Mouse (Mus musculus): ENCODE results near the gene Aldoc. TPM values are rescaled to one million over a fixed set of nuclear protein-coding genes. Genes with fewer than 3 reads are reported as not detected.

Gene Aldoc
- total RNA-seq, 4 experiments from 2014 or later: 734 to 1,027 (median 804) TPM

DNA sequence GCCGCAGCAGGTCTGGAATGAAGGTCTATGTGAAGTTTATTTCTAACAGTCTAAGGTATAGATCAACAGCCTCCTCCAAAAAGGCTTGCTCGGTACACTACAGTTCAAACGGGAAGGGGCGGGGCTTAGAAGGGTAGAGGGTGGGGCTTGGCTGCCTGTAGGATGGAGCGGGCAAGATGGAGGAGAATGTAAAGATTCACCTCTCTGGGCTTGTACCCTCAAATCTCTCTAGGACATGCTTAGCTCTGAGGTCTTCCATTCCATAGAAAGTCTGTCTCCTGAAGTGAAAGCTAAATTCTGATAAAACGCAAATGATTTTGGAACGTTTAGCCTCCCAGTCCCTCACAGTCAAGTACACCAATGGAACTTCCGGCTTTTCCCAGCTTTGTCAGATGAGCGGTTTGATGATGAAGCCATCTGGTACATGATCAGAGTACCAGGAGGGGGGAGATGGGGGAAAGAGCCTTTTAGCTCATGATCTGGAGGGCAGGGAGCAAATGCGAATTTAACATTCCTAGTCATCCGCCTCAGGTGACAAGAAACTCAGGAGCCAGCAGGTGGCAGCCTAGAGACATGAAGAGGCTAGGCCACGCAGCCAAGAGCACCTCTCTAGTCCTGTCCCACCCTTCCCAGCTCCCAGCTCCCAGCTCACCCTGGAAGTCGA, 37.5 kb downstream of the Aldoc start:
- DNase-seq (ENCODE audit: low spot score in 2 of 2): peak; percentile 46 to 70

DNA sequence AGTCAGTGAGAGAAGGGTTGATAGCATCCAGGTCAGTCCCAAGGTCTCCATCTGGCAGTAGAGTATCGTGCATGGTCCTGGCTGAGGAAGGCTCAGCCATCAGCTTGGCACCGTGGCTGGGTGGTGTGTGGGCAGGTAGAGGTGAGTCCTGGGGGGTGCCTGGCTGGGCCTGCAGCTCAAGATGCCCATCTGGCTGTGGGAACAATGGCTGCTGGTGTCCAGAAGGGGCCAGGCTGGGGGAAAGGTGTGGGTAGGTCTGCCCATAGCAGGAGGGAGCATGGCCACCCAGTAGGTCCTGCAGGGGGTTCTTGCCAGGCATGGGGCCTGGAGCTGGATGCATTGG, 38.0 kb downstream of the Aldoc start:
- no peak for DNase-seq (ENCODE audit: low spot score in 2 of 2)

DNA sequence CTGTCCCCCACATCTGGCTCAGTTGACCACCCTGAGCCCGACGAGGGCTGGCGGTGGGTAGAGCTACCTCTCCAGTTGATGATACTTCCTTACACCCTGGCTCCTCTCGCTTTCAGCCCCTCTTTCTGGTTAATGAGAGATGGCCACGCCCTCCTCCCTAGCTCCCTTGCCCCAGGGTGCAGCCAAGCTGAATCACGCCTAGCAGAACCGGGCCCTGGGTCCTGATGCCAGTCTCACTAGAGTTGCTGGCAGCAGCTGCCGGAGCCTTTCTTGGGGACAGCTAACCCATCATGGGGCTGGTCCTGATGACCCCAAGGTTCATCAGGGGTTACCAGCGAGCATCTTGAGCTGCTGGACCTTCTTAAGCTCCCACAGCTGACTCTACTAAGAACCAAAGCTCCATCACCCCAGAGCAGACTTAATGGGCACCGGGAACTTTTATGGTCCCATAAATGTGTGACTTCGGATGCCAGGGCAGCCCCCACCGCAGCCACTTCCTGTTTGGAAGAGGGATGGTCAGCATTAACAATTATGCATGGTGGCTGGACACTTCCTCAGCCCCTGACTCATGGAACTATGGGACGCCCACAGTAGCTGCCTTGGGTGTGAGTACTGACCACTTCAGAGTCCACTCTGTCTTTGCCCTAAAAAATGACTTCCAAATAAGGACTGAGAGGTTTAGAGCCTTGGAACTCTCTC, 40.7 kb downstream of the Aldoc start:
- no peak for DNase-seq (ENCODE audit: low spot score in 2 of 2)

DNA sequence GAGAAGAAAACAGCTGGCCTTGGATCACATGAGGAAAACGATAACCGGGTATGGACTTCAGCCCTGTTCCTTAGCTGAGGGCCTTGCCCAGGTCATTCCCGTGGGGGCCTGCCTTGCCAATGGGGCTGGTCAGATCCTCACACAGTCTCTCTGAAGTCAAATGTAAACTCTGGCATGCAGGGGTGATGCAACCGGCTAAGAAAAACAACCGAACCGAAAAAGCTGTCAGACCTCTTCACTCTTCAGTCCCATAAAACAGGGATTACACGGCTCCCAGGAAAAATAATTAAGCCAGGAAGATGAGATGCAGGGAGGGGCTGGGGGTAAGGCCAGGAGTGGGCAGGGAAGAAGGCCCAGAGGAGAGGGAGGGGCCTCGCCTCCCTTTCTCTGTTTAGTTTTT, 41.3 kb downstream of the Aldoc start:
- no peak for DNase-seq (ENCODE audit: low spot score in 2 of 2)

DNA sequence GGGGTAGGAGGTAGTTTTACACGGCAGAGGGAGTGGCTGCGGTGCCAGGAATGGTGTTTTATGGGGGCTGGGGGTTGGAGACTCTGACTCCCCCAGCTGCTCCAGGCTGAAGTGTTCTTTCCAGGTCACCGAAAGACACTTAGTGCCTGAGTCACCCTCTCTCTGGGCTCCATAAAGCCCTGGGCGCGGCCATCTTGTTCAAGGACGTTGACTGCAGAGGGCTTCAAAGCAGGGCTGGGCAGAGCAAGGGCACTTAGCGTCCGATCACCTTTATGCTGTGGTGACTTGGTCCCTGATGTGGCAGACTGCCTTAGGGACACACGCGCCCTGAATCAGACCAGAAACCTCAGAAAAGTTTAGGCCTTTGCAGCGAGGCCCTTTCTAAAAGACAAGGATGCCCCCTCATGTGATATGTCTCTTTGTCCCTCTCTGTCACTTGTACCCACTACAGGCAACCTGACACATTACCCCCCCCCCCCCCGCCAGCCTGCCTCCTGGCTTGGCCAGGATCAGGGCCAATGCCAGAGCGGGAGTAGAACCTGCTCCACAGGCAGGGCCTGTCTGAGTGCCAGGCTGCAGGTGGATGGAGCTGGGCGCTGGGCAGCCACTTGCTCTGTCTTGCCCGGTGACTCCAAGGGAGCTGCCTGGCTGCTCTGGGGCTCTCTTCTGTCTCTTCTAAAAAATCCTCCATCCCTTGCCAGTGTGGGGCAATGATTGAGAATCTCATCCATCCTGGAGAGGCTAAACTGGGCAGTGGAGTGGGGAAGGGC, 44.9 kb downstream of the Aldoc start:
- DNase-seq (ENCODE audit: low spot score in 2 of 2): no peak

DNA sequence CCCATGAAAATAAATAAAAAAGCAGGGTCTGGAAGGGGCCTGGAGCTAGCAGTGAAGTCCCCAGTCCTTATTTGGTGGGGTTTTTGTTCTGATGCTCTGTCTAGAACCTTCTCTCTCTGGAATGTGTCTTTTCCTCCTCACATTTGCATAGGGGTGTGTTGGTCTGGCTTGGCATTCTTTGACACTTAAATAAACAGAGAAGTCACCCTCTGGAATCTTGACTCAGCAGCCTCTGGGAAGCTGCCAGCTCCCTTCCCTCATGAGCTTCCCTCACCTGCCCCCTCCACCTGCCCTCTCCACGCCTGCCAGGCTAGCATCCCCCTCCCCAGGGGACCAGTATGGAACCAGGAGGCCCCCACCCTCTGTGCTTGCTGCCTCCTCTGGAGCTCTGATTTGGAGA, 47.6 kb downstream of the Aldoc start:
- no peak for DNase-seq (ENCODE audit: low spot score in 2 of 2)

DNA sequence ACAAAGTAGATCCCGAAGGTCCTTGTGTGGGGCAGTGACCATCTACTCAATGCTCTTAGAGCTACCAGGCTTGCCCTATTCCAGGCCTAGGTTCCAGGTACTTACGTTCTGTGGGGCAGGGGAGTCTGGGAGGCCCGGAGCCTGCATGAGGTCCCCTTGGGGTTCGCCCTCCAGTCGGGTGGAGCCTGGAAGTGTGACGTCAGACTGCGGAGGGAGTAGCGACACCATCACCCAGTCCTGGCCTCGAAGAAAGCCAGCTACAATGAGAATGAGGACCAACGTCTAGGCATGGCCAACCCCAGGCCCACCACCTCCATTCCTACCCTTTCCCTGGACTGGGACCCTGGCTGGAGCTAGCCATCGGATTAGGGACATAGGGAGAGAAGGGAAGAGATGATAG, 48.9 kb downstream of the Aldoc start:
- DNase-seq (ENCODE audit: low spot score in 2 of 2): no peak

DNA sequence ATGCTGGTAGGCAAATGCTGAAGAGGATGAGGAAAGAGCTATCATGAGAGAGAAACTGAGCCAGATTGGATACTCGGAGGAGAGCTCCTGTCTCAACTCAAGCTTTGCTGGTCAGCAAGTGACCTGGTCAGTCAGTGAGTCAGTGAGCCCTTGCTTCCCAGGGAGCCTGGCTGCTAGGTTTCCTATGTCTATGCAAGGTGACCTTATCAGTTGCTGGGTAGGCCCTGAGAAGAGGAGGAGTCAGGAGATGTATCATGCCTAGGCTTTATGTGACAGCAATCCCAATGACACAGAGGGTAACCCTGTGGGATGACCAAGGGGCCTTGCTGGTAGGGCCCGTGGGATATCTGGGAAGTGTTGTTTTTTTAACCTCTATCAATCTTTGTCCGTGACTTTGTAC, 49.4 kb downstream of the Aldoc start:
- DNase-seq (ENCODE audit: low spot score in 2 of 2): no peak

DNA sequence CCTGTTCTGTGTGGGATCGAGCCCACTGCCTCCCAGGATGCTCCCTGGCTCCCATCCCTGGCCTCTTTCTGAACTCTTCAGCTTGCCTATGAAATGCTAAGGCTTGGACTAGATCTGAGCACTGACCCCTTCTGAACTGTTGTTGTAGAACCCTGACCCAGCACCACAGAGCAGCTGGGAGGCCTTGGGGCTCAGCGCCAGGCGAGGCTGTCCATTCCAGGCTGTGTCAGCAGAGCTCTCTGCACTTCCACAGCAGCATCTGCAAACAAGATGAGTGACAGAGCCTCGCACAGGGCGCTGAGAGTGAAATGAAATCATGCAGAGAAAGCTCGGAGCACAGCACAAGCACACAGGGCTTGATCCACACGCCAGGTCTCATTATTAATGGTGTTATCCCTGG, 49.8 kb downstream of the Aldoc start:
- no peak for DNase-seq (ENCODE audit: low spot score in 2 of 2)

DNA sequence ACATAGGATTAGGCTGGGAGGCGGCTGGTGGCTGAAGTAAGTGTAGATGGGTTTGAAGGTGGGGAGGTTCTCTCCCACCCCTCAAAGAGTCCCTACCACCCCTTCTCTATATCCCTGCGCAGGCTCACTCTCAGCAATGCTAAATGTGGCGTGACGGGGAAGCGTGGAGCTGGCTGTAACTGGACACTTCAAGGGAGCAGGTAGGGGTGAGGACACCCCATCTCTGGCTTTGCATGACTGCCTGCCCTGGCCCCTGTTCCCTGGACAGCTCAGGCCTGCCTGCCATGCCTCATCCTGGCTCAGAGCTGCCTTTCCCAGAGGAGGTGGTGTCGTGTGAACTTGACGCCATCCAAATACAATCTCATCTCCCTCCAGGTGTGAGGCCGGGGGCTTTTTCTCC, 51.4 kb downstream of the Aldoc start:
- DNase-seq (ENCODE audit: low spot score in 2 of 2): no peak

Other genes starting within 250 kb of the Aldoc start
- 10 to 100 TPM; 15.8 to 21.7 (median 21.2) TPM for gene Eral1, start 242.6 kb upstream of the Aldoc start, total RNA-seq (2022)
- 10 to 100 TPM; 27.4 to 30.0 (median 28.1) TPM for gene Fam222b, start 228.3 kb upstream of the Aldoc start, total RNA-seq (2022)
- gene Traf4, start 157.4 kb upstream of the Aldoc start, total RNA-seq (2022): 10 to 100 TPM in 3 of 4 experiments, 1 to 10 TPM in 1; 9.2 to 11.1 (median 10.4) TPM
- gene Nek8, start 146.3 kb upstream of the Aldoc start, total RNA-seq (2022): 1 to 10 TPM; 3.0 to 3.5 (median 3.3) TPM
- gene Tlcd1, start 146.3 kb upstream of the Aldoc start, total RNA-seq (2022): 10 to 100 TPM; 16.6 to 24.8 (median 23.8) TPM
- 100 to 1,000 TPM; 606 to 878 (median 722) TPM for gene Rpl23a, start 139.4 kb upstream of the Aldoc start, total RNA-seq (2022)
- 10 to 100 TPM; 28.2 to 39.4 (median 36.4) TPM for gene Rab34, start 134.5 kb upstream of the Aldoc start, total RNA-seq (2022)
- gene Proca1, start 129.6 kb upstream of the Aldoc start, total RNA-seq (2022): 1 to 10 TPM; 3.9 to 5.9 (median 4.9) TPM
- 10 to 100 TPM; 61.6 to 67.7 (median 62.3) TPM for gene Sdf2, start 77.2 kb upstream of the Aldoc start, total RNA-seq (2022)
- gene Supt6, start 77.0 kb upstream of the Aldoc start, total RNA-seq (2022): 100 to 1,000 TPM; 124 to 126 (median 125) TPM
- gene 2610507B11Rik, start 61.2 kb upstream of the Aldoc start, total RNA-seq (2022): 100 to 1,000 TPM; 181 to 208 (median 193) TPM
- gene BC030499, start 32.1 kb upstream of the Aldoc start, total RNA-seq (2022): 10 to 100 TPM in 1 of 4 experiments, 1 to 10 TPM in 3; 4.3 to 11.8 (median 7.3) TPM
- gene Spag5, start 21.4 kb upstream of the Aldoc start, total RNA-seq (2022): 1 to 10 TPM; 5.8 to 9.4 (median 7.1) TPM
- gene Pigs, start 5.4 kb downstream of the Aldoc start, total RNA-seq (2022): 10 to 100 TPM; 58.9 to 64.6 (median 62.2) TPM
- 10 to 100 TPM; 30.9 to 37.3 (median 34.9) TPM for gene Unc119, start 20.5 kb downstream of the Aldoc start, total RNA-seq (2022)
- gene Foxn1, start 63.6 kb downstream of the Aldoc start, total RNA-seq (2022): under 1 TPM in 1 of 4 experiments, not detected in 3; 0.10 TPM
- not detected for gene Slc13a2, start 99.2 kb downstream of the Aldoc start, total RNA-seq (2022)
- 10 to 100 TPM in 3 of 4 experiments, 1 to 10 TPM in 1; 8.1 to 16.1 (median 11.1) TPM for gene Slc46a1, start 142.7 kb downstream of the Aldoc start, total RNA-seq (2022)
- 10 to 100 TPM; 32.9 to 40.8 (median 37.7) TPM for gene Sarm1, start 174.8 kb downstream of the Aldoc start, total RNA-seq (2022)
- gene Vtn, start 176.1 kb downstream of the Aldoc start, total RNA-seq (2022): 10 to 100 TPM; 66.0 to 84.5 (median 78.0) TPM
- 1 to 10 TPM; 2.4 to 4.8 (median 4.0) TPM for gene Sebox, start 180.5 kb downstream of the Aldoc start, total RNA-seq (2022)
- 10 to 100 TPM; 46.7 to 52.3 (median 49.9) TPM for gene Tmem199, start 189.2 kb downstream of the Aldoc start, total RNA-seq (2022)
- 100 to 1,000 TPM; 106 to 123 (median 116) TPM for gene Poldip2, start 189.2 kb downstream of the Aldoc start, total RNA-seq (2022)
- gene Tnfaip1, start 213.4 kb downstream of the Aldoc start, total RNA-seq (2022): 10 to 100 TPM; 29.9 to 32.6 (median 30.7) TPM
- gene Ift20, start 213.4 kb downstream of the Aldoc start, total RNA-seq (2022): 10 to 100 TPM; 68.0 to 73.9 (median 73.6) TPM
- gene Tmem97, start 227.8 kb downstream of the Aldoc start, total RNA-seq (2022): 10 to 100 TPM; 12.9 to 16.4 (median 15.1) TPM

Data from layer of hippocampus, adult 8-10 months (tissue).